Mouse (Mus musculus) limb, embryonic 13.5 days (tissue): Measurements from ENCODE around the gene Kif6. TPM values are rescaled to one million over a fixed set of nuclear protein-coding genes. Genes with fewer than 3 reads are reported as not detected.

ENCODE experiments used
- ATAC-seq: fragments of 200-750 bp; cut with Nextera tagmentation; 2 replicates; pipeline ENCODE4 v1.8.0; 2017; ENCODE audit warnings: low read depth, moderate number of reproducible peaks, moderate TSS enrichment; ENCODE audit not compliant: low FRiP score
- H3K27ac ChIP-seq: fragments of 300-500 bp; sonication (generic); 2 replicates; pipeline ENCODE4 v1.5.1; 2015; ENCODE audit warnings: inconsistent platforms, mild to moderate bottlenecking, moderate library complexity
- H3K27me3 ChIP-seq: fragments of 300-500 bp; sonication (generic); 2 replicates; pipeline ENCODE4 v1.6.1; 2015; ENCODE audit warnings: mild to moderate bottlenecking, inconsistent platforms
- H3K36me3 ChIP-seq: fragments of 300-500 bp; sonication (generic); 2 replicates; pipeline ENCODE4 v1.6.1; 2015; ENCODE audit warnings: inconsistent platforms, mild to moderate bottlenecking, moderate library complexity
- H3K4me1 ChIP-seq: fragments of 300-500 bp; sonication (generic); 2 replicates; pipeline ENCODE4 v1.6.1; 2015; ENCODE audit warnings: inconsistent platforms
- H3K4me2 ChIP-seq: fragments of 300-500 bp; sonication (generic); replicated peaks from 2 replicates; pipeline ENCODE4 v1.6.1; 2015; ENCODE audit warnings: inconsistent platforms, mild to moderate bottlenecking, moderate library complexity
- H3K4me3 ChIP-seq: fragments of 300-500 bp; sonication (generic); 2 replicates; pipeline ENCODE4 v1.5.1; 2015; ENCODE audit warnings: moderate library complexity, mild to moderate bottlenecking, inconsistent platforms
- H3K9ac ChIP-seq: fragments of 300-500 bp; sonication (generic); 2 replicates; pipeline ENCODE4 v1.6.1; 2015; ENCODE audit warnings: mild to moderate bottlenecking, inconsistent platforms
- H3K9me3 ChIP-seq: fragments of 300-500 bp; sonication (generic); 2 replicates; pipeline ENCODE4 v1.6.1; 2016; ENCODE audit warnings: inconsistent platforms
- WGBS: fragments of 180-500 bp; shearing (Covaris S2); methylation state at CpG from one replicate; pipeline ENCODE4 v1.1.7; 2015; 5-methylcytosine and 5-hydroxymethylcytosine counted together
- polyA plus RNA-seq: library from polyadenylated mRNA; unstranded; fragments of >200 nt; fragmentation: Nextera tagmentation; extraction: Ambion mirVana; gene quantifications from 2 replicates; pipeline ENCODE4 v1.2.1, GENCODE M21; 2015

Kif6 gene
- polyA plus RNA-seq, 1 experiment from 2014 or later: 2.3 TPM

DNA sequence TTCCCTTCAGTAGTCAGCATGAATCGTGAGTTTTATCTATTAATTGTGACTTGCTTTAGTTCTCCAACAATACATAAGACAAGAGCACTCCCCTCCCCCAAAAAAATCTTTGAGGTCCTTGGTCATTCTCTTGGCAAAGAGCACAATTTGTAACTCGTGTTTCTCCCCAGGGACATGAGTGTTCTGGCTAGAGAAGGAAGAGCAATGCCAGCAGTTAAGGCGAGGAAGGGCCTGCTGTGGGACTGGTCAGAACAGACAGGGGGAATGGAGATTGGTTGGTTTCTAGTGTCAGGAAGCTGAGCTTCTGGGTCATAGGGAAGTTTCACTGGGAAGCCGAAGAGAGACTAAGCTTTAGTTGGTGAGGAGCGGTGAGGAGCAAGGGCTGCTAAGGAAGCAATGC lies 184.2 kb downstream of the Kif6 start:
- Histone ChIP-seq H3K27me3 (no peaks in the 10 kb centered on the region), H3K4me1 (peaks cover 11% of the 10 kb centered on the region), H3K27ac (no peak overlapping the region), H3K4me2 (no peak overlapping the region), H3K9me3 (no peaks in the 10 kb centered on the region), H3K4me3 (no peak overlapping the region), H3K36me3 (no peaks in the 10 kb centered on the region), H3K9ac (no peak overlapping the region)
- 78% methylated on average over 5 of the region's 5 CpGs for WGBS
- ATAC-seq: no peak

DNA sequence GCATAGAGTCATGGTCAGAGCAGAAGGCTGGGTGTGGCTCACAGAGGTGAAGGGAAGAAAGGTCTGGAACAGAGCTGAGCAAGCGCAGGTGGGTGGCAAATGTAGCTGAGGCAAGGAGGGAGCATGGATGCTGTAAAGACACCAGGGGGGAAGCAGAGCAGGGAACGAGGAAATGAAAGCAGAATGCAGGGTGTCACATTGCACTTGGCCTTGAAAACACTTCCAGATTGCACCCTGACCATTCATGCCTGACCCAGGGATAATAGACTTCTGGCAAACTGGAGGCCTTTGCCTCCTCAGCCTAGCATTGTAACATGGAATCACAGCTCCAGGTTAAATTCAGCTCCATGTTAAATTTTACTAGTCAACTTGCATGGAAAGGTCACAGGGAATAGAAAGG lies 185.2 kb downstream of the Kif6 start:
- Histone ChIP-seq H3K4me2 (no peak overlapping the region), H3K27ac (no peak overlapping the region), H3K9ac (no peak overlapping the region), H3K36me3 (no peaks in the 10 kb centered on the region), H3K4me3 (no peak overlapping the region), H3K4me1 (peaks cover 11% of the 10 kb centered on the region), H3K27me3 (no peaks in the 10 kb centered on the region), H3K9me3 (no peaks in the 10 kb centered on the region)
- 32% methylated on average over 2 of the region's 2 CpGs for WGBS
- ATAC-seq: peak; percentile 19; the same call in 1 of the 2 replicates

DNA sequence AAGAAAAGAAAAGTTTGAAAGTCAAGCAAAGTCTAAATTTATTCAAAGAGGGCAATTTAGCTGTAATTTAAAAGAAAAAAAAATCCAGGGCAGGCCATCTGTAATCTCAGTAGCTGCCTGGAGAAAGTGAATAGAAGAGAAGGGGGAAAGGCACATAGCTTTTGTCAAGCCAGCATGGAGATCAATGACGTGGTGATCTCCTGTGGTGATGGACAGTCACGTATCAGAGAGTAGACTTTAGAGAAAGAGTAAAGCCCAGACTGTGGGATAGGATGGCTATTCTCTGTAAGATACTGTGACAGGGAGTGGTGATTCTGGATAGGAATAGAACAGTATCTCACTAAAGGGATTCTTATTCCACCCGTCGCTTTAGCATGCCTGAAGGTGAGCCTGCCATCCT lies 192.5 kb downstream of the Kif6 start:
- Histone ChIP-seq H3K4me1 (peaks cover 21% of the 10 kb centered on the region), H3K27me3 (no peaks in the 10 kb centered on the region), H3K4me3 (no peak overlapping the region), H3K27ac (no peak overlapping the region), H3K9ac (no peak overlapping the region), H3K4me2 (no peak overlapping the region), H3K9me3 (no peaks in the 10 kb centered on the region), H3K36me3 (no peaks in the 10 kb centered on the region)
- WGBS: 90% methylated on average over 4 of the region's 4 CpGs
- ATAC-seq: no peak

DNA sequence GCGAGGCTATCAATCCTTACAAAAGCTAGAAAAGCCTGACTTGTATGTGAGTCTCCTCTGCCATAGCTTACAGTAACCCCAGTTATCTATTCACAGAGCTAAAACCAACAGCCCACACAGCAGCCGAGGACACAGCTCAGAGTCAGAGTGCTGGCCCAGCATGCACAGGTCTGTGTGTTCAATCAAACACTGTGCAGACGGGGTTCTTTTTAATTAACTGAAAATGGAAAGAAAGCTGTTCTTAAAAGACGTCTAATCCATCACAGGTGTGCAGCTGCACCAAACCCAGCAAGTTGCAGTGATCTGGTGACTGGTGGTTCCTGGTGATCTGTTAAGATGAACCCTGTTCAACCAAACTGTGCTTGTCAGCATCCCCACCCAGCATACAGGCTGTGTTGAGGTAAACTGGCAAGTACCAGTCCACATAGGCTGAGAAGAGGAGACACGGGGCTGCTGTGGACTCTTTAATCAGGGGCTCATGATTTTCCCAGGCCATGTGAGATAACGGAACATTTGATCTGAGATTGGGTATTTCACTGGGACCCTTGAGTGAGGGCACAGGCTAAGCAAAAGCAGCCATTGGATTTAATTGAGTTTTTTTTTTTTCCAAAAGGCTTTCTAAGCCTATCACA lies 193.9 kb downstream of the Kif6 start:
- ATAC-seq: peak; percentile 66; the same call in 1 of the 2 replicates
- peaks cover 21% of the 10 kb centered on the region for H3K4me1 ChIP-seq
- peak overlapping the region; percentile 29; the same call in 1 of the 2 replicates for H3K27ac ChIP-seq
- H3K4me3 ChIP-seq: no peak overlapping the region
- no peaks in the 10 kb centered on the region for H3K36me3 ChIP-seq
- H3K9ac ChIP-seq: no peak overlapping the region
- WGBS: 26% methylated on average over 6 of the region's 6 CpGs
- no peaks in the 10 kb centered on the region for H3K9me3 ChIP-seq
- no peak overlapping the region for H3K4me2 ChIP-seq
- H3K27me3 ChIP-seq: no peaks in the 10 kb centered on the region

DNA sequence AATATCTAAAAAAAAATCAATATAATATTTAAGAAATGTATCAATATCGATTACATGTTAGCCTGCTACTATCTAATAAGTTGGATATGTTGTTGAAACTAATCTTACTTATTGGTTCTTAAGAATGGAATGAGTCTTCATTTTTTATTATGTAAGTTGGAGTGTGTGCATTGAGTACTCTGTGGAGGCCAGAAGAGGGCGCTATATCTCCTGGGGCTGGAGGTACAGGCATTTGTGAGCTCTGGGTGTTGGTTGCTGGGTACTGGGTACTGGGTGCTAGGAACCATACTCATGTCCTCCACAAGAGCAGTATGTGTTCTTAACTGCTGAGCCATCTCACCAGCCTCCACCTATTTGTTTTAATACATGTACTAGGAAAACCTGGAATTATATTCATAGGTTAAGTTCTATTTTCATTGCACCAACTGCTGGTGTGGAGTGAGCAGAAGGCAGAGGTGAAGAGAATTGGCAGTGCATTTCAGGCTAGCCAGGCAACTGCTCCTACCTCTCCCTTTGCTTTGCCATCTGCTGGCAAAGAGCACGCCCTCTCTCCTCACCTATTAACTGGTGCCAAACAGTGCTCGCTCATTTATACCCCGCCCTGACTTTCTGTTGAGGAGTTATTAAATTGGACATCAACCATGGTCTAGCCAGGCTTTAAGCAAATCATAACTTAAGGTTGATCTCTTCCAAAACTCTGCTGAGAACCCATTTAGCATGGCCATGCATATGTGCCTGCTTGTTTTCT lies 199.1 kb downstream of the Kif6 start:
- WGBS: 86% methylated on average over 5 of the region's 5 CpGs
- no peak overlapping the region for H3K4me3 ChIP-seq
- no peaks in the 10 kb centered on the region for H3K9me3 ChIP-seq
- H3K4me2 ChIP-seq: no peak overlapping the region
- H3K9ac ChIP-seq: no peak overlapping the region
- no peak overlapping the region for H3K27ac ChIP-seq
- H3K4me1 ChIP-seq: peaks cover 25% of the 10 kb centered on the region
- ATAC-seq: no peak
- no peaks in the 10 kb centered on the region for H3K36me3 ChIP-seq
- H3K27me3 ChIP-seq: no peaks in the 10 kb centered on the region

DNA sequence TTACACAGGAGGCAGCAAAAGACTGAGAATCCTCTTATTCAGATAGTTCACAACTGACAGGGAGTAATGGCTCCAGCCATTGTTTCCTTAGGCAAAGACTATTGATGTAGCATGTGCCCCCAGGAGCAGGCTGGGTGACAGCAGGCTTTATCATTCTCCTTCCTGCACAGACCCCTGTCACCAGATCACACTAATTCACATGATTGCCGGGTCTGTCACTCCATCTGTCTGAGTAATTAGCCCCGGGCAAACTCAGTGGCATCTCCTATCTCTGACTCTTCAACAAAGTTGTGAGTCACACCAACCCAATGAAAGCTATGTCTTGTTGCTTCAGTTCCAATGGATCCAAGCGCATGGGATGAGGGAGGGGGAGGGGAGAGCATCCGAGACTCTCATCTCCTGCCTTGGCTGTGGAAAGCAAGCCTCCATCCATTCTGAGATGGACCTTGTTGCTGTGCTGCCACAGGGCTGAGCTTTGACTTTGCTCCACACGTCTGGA lies 201.2 kb downstream of the Kif6 start:
- no peak for ATAC-seq

DNA sequence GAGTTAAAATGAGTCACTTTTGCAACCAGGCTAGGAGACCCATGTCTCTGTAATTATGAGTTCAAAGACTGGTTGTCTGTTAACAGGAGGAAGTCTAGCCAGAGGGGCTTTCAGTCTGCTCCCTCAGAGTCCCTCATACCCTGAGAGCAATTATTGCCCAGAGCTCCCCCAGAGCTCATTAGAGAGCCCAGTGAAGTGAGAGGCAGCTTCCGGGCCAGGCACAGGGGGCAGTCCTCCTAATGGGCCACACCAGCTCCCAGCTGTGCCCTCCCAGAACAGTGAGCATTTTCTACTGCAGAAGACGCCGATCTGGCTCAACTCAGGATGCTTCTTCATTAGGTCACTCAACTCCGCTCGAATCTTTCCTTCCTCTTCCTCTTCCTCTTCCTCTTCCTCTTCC lies 201.8 kb downstream of the Kif6 start:
- 10% methylated on average over 5 of the region's 5 CpGs for WGBS
- Histone ChIP-seq H3K4me3 (no peak overlapping the region), H3K9ac (no peak overlapping the region), H3K36me3 (no peaks in the 10 kb centered on the region), H3K27ac (no peak overlapping the region), H3K4me1 (peaks cover 18% of the 10 kb centered on the region), H3K9me3 (no peaks in the 10 kb centered on the region), H3K27me3 (no peaks in the 10 kb centered on the region), H3K4me2 (peak overlapping the region; percentile 21)
- peak; percentile 76 for ATAC-seq

More for the DNA sequence above, 201.2 kb downstream of the Kif6 start:
- WGBS: 7% methylated on average over 5 of the region's 5 CpGs
- Histone ChIP-seq H3K27ac (no peak overlapping the region), H3K4me1 (peaks cover 18% of the 10 kb centered on the region), H3K27me3 (no peaks in the 10 kb centered on the region), H3K4me3 (no peak overlapping the region), H3K9me3 (no peaks in the 10 kb centered on the region), H3K36me3 (no peaks in the 10 kb centered on the region), H3K4me2 (no peak overlapping the region), H3K9ac (no peak overlapping the region)

DNA sequence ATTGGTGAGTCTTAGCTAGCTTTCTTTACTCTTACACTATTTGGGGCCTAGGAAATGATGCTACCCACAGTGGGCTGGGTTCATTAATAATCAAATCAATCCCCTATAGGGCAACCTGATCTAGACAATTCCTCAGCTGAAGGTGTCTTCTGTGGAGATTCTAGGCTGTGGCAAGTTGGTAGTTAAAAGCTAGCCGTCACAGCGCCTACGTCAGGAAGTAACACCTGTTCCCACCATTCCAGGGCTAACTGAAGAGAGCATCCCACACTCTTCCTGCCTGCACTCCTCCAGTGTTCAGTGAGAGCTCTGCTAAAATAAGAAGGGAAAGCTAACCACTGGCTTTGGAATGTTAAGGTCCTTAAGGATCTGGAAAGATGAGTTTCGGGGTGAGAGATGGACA lies 205.3 kb downstream of the Kif6 start:
- H3K36me3 ChIP-seq: no peaks in the 10 kb centered on the region
- WGBS: 78% methylated on average over 4 of the region's 4 CpGs
- H3K27ac ChIP-seq: no peak overlapping the region
- no peak overlapping the region for H3K9ac ChIP-seq
- H3K4me2 ChIP-seq: no peak overlapping the region
- no peak overlapping the region for H3K4me3 ChIP-seq
- no peaks in the 10 kb centered on the region for H3K9me3 ChIP-seq
- H3K4me1 ChIP-seq: peaks cover 18% of the 10 kb centered on the region
- ATAC-seq: no peak
- H3K27me3 ChIP-seq: no peaks in the 10 kb centered on the region

DNA sequence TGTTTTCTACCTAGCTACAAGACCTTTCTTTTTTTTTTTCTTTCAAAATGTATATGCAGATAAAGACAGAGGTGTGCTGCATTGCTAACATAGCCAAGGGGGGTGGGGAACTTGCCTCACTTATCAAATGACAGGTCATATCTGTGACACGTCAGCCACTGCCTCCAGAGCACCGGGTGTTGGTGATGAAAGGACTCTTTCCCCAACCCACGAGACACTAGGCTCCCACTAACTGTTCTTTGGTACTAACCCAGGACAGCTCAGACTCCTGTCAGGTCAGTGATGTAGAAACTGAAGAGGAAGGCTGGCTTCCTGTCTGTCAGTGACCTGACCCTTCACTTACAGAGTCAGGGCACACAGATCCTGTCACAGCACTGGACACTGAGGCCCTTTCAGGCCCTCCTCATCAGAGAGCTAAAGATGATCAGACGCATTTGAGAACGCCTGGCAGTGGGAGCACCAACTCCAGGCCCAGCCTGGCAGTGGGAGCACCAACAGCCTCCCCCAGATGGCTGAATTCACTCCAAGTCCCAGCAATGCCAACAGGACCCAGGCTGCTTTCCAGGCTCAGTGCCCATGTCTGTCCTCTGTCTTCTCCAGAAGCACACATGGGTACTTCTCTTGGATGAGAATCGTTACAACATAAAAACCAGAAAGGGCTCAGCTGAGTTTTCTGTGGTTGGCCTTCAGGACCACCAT lies 209.4 kb downstream of the Kif6 start:
- Histone ChIP-seq H3K27me3 (no peaks in the 10 kb centered on the region), H3K4me3 (no peak overlapping the region), H3K27ac (no peak overlapping the region), H3K4me1 (no peaks in the 10 kb centered on the region; the same call in 1 of the 2 replicates), H3K36me3 (no peaks in the 10 kb centered on the region), H3K4me2 (no peak overlapping the region), H3K9me3 (no peaks in the 10 kb centered on the region), H3K9ac (no peak overlapping the region)
- 49% methylated on average over 6 of the region's 6 CpGs for whole genome bisulfite sequencing
- ATAC-seq: no peak

DNA sequence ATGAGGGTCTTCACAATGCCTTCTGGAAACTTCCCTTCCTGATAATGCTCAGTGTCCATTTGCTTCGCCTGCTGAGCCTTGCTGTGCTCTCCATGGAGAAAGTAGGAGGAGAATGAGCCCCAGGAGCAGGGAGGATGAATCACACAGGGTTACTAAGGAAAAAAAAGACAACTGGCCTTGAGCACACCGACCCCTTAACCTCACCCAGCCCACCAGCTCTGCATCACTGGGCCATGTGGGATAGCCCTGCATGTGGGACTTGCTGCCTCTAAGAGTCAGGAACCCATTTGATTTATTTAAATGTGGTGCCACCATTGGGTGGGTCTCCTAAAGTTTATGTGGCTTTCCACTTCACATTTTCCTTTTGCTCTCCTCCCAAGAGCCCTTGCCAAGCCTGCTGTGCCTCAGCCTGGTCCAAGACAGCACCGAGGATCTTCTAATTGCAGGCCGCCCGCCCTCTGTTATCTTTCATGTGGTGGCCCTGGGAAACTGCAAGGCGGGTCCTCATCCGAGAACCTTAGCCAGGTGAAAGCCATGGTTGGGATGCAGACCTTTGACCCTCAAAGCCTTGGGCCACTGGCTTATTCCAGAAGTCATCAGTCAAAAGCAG lies 210.0 kb downstream of the Kif6 start:
- Histone ChIP-seq H3K27me3 (no peaks in the 10 kb centered on the region), H3K4me3 (no peak overlapping the region), H3K27ac (no peak overlapping the region), H3K9me3 (no peaks in the 10 kb centered on the region), H3K9ac (no peak overlapping the region), H3K4me2 (no peak overlapping the region), H3K36me3 (no peaks in the 10 kb centered on the region), H3K4me1 (no peaks in the 10 kb centered on the region; the same call in 1 of the 2 replicates)
- ATAC-seq: no peak
- 79% methylated on average over 7 of the region's 7 CpGs for WGBS

DNA sequence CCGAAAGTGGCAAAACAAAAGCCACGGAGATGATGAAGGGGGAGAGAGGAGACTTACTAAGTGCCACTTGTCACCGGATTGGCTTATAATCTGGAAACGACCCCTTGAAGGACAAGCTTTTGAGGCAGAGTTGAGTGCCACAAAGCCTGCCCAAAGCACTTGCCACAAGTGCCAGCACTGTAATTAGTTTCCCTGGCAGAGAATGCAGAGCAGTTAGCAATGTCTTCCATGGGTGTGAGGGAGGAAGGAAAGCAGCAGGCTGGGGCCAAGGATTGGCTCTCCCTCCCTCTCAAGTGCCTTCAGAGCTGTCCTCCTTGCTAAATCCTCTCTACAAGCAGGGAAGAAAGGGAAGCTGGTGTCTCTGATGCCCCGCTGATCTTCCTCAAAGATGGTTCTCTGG lies 210.9 kb downstream of the Kif6 start:
- no peak for ATAC-seq
- Histone ChIP-seq H3K27ac (no peak overlapping the region), H3K9ac (no peak overlapping the region)

DNA sequence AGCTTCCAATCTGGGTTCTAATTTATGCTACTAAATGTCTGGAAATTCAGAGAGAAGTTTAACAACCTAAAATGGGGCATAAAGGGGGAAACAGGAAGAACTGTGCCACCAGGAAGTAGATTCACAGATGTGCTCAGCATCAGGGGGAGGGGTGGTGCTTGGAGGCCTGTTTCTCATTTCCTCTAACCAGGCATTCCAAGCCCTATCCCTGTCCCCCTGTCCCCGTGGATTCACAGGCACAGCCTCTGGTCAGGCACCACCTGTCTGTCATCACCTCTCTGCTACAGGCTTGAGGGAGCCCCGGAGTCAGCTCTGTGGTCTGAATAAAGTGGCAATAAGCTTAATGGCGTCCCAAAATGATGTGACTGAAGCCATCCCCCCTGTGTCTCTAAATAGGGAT lies 216.8 kb downstream of the Kif6 start:
- H3K27ac ChIP-seq: peak overlapping the region; percentile 48; the same call in 1 of the 2 replicates

More for the DNA sequence above, 210.9 kb downstream of the Kif6 start:
- Histone ChIP-seq H3K27me3 (no peaks in the 10 kb centered on the region), H3K36me3 (no peaks in the 10 kb centered on the region), H3K4me2 (no peak overlapping the region), H3K4me3 (no peak overlapping the region), H3K9me3 (no peaks in the 10 kb centered on the region), H3K4me1 (no peaks in the 10 kb centered on the region)
- 89% methylated on average over 5 of the region's 5 CpGs for WGBS

More for the DNA sequence above, 216.8 kb downstream of the Kif6 start:
- H3K9me3 ChIP-seq: no peaks in the 10 kb centered on the region
- no peaks in the 10 kb centered on the region for H3K36me3 ChIP-seq
- H3K9ac ChIP-seq: no peak overlapping the region
- no peak overlapping the region for H3K4me3 ChIP-seq
- no peak overlapping the region for H3K4me2 ChIP-seq
- WGBS: 12% methylated on average over 3 of the region's 3 CpGs
- H3K4me1 ChIP-seq: peaks cover 15% of the 10 kb centered on the region
- H3K27me3 ChIP-seq: no peaks in the 10 kb centered on the region
- no peak; the same call in 1 of the 2 replicates for ATAC-seq
